Mouse (Mus musculus) liver, postnatal 0 days (tissue): ENCODE measurements at regions not wholly inside any gene's neighbourhood (a gene's known extent, or its start where the extent isn't known, plus 50 kb on each side); places are given as distances from the start of the nearest gene placed in this dataset.

ENCODE experiments used
- ATAC-seq: fragments of 200-750 bp; cut with Nextera tagmentation; 2 replicates; pipeline ENCODE4 v1.8.0; 2017; ENCODE audit warnings: mild to moderate bottlenecking, moderate library complexity
- DNase-seq: peaks from one replicate; pipeline ENCODE4 v3.0.0-alpha.2; 2016
- H3K27ac ChIP-seq: fragments of 300-500 bp; sonication (generic); 2 replicates; pipeline ENCODE4 v1.5.1; 2014; ENCODE audit warnings: antibody characterized with exemption, moderate library complexity, mild to moderate bottlenecking, low read depth
- H3K27me3 ChIP-seq: fragments of 300-500 bp; sonication (generic); 2 replicates; pipeline ENCODE4 v1.6.1; 2014; ENCODE audit warnings: low read length, control low read depth, mixed read lengths; ENCODE audit not compliant: insufficient read depth
- H3K36me3 ChIP-seq: fragments of 300-500 bp; sonication (generic); replicated peaks from 2 replicates; pipeline ENCODE4 v1.6.1; 2014; ENCODE audit warnings: mild to moderate bottlenecking, control low read depth, low read length, moderate library complexity, mixed read lengths; ENCODE audit not compliant: insufficient read depth
- H3K4me1 ChIP-seq: fragments of 300-500 bp; sonication (generic); 2 replicates; pipeline ENCODE4 v1.6.1; 2014; ENCODE audit warnings: antibody characterized with exemption, mild to moderate bottlenecking, control low read depth; ENCODE audit not compliant: insufficient read depth
- H3K4me2 ChIP-seq: fragments of 300-500 bp; sonication (generic); 2 replicates; pipeline ENCODE4 v1.6.1; 2014; ENCODE audit warnings: low read depth, mild to moderate bottlenecking, low read length, moderate library complexity, mixed read lengths
- H3K4me3 ChIP-seq: fragments of 300-500 bp; sonication (generic); 2 replicates; pipeline ENCODE4 v1.5.1; 2014; ENCODE audit warnings: low read depth, low read length
- H3K9ac ChIP-seq: fragments of 300-500 bp; sonication (generic); replicated peaks from 2 replicates; pipeline ENCODE4 v1.6.1; 2014; ENCODE audit warnings: mild to moderate bottlenecking, moderate library complexity
- H3K9me3 ChIP-seq: fragments of 300-500 bp; sonication (generic); 2 replicates; pipeline ENCODE4 v1.6.1; 2016; ENCODE audit warnings: mild to moderate bottlenecking, control low read depth, low read length, mixed read lengths
- CTCF ChIP-seq: sonication (generic); IDR thresholded peaks from 2 replicates; pipeline ENCODE4 v1.5.1; 2016; ENCODE audit warnings: antibody characterized with exemption, low read depth
- EP300 ChIP-seq: IDR thresholded peaks from 2 replicates; pipeline ENCODE4 v1.6.1; 2016; ENCODE audit warnings: antibody characterized with exemption, low read depth, mild to moderate bottlenecking
- WGBS: fragments of 180-500 bp; shearing (Covaris S2); extraction: QIAGEN DNeasy Blood & Tissue Kit; methylation state at CpG from one replicate; pipeline ENCODE4 v1.1.7; 2014; ENCODE audit not compliant: insufficient replicate concordance; 5-methylcytosine and 5-hydroxymethylcytosine counted together

DNA sequence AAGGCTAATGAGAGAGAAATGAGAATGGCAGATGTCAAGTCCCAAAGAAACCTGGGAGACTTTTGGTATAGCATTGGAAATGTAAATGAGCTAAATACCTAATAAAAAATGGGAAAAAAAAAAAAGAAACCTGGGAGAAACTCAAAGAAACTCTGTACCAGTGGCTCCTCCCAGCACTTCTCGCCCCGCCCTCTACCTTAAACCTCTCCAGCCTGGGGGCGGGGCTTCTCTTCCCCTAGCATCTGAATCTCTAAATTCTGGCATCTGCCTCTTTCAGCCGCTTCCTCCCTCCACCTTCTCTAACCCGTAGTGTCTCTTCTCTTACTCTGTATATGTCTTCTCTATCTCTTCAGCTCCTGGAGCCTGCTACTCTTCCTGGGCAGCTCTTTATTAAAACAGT lies 53.2 kb downstream of the Gpr6 start:
- H3K36me3 ChIP-seq = no peaks in the 10 kb centered on the region
- H3K27me3 ChIP-seq = no peaks in the 10 kb centered on the region
- no peak for ATAC-seq
- DNase-seq = no peak
- no peak overlapping the region for H3K4me2 ChIP-seq
- 56% methylated on average over 5 of the region's 5 CpGs for WGBS
- no peaks in the 10 kb centered on the region for H3K4me1 ChIP-seq
- no peak overlapping the region for H3K4me3 ChIP-seq
- no peaks in the 10 kb centered on the region for H3K9me3 ChIP-seq
- no peak overlapping the region for H3K9ac ChIP-seq
- no peak for TF ChIP-seq EP300
- no peak for TF ChIP-seq CTCF
- H3K27ac ChIP-seq = no peak overlapping the region

GRCm38 (mm10) chr10:41016547-41016946 lies 55.5 kb downstream of the Gpr6 start:
- no peak overlapping the region for H3K27ac ChIP-seq
- H3K27me3 ChIP-seq = no peaks in the 10 kb centered on the region
- ATAC-seq (no peak), DNase-seq (no peak)
- TF ChIP-seq CTCF (no peak), EP300 (no peak)
- no peak overlapping the region for H3K4me3 ChIP-seq
- H3K9ac ChIP-seq = no peak overlapping the region
- no peaks in the 10 kb centered on the region for H3K4me1 ChIP-seq
- H3K36me3 ChIP-seq = no peaks in the 10 kb centered on the region
- H3K4me2 ChIP-seq = no peak overlapping the region
- WGBS = 57% methylated on average over 7 of the region's 7 CpGs
- no peaks in the 10 kb centered on the region for H3K9me3 ChIP-seq

DNA sequence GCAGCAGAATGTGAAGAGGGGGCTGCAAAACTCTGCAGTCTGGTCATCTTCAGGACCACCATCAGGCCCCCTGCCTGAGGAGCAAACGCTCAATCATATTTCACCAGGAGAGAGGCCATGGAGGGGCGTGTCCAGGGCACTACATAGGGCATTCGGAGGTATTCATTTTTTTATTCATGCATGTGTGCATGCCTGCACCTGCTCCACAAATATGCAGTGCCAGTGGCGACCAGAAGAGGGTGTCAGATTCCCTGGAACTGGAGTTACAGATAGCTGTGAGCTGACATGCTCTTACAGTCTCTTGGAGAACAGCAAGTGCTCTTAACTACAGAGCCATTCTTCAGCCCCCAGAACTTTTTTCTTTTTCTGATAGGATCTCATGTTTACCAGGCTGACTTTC lies 56.4 kb downstream of the Gpr6 start:
- H3K4me3 ChIP-seq = no peak overlapping the region
- no peaks in the 10 kb centered on the region for H3K36me3 ChIP-seq
- DNase-seq (peak; percentile 79), ATAC-seq (peak; percentile 67; the same call in 1 of the 2 replicates)
- WGBS = 32% methylated on average over 4 of the region's 4 CpGs
- no peak overlapping the region for H3K4me2 ChIP-seq
- no peak overlapping the region for H3K27ac ChIP-seq
- TF ChIP-seq EP300 (no peak), CTCF (peak; percentile 80)
- no peaks in the 10 kb centered on the region for H3K27me3 ChIP-seq
- no peaks in the 10 kb centered on the region for H3K4me1 ChIP-seq
- H3K9me3 ChIP-seq = no peaks in the 10 kb centered on the region
- no peak overlapping the region for H3K9ac ChIP-seq

GRCm38 (mm10) chr10:41010585-41010984 lies 61.5 kb downstream of the Gpr6 start:
- Histone ChIP-seq H3K4me2 (no peak overlapping the region), H3K9ac (no peak overlapping the region), H3K27ac (no peak overlapping the region), H3K36me3 (no peaks in the 10 kb centered on the region), H3K4me1 (peaks cover 22% of the 10 kb centered on the region), H3K9me3 (no peaks in the 10 kb centered on the region), H3K4me3 (no peak overlapping the region), H3K27me3 (no peaks in the 10 kb centered on the region)
- 73% methylated on average over 2 of the region's 2 CpGs for WGBS
- TF ChIP-seq EP300 (no peak), CTCF (no peak)
- ATAC-seq = no peak
- no peak for DNase-seq

DNA sequence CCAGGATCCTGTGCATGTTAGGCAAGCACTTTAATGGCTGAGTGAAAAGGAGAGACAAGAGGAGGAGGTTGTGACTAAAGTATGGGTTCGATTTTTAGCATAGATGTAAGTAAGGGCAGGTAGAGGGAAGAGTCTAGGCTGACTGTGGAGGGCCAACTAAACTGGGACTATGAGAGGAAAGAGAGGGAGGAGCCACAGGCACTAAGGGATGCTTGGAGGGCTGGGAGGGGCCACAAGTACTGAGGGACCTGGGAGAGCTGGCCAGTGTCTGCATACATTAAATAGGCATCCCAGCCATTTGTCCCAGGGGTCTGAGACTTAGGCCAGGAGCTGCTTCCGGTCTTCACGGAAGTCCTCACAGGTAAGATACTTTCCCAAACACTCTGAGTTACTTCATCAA lies 64.2 kb downstream of the Gpr6 start:
- TF ChIP-seq EP300 (no peak), CTCF (no peak)
- peak overlapping the region; percentile 80; the same call in 1 of the 2 replicates for H3K27ac ChIP-seq
- DNase-seq (no peak), ATAC-seq (no peak)
- no peak overlapping the region for H3K4me3 ChIP-seq
- H3K27me3 ChIP-seq = no peaks in the 10 kb centered on the region
- no peaks in the 10 kb centered on the region for H3K9me3 ChIP-seq
- 65% methylated on average over 3 of the region's 3 CpGs for WGBS
- no peaks in the 10 kb centered on the region for H3K36me3 ChIP-seq
- no peak overlapping the region for H3K9ac ChIP-seq
- no peak overlapping the region for H3K4me2 ChIP-seq
- H3K4me1 ChIP-seq = peaks cover 22% of the 10 kb centered on the region

DNA sequence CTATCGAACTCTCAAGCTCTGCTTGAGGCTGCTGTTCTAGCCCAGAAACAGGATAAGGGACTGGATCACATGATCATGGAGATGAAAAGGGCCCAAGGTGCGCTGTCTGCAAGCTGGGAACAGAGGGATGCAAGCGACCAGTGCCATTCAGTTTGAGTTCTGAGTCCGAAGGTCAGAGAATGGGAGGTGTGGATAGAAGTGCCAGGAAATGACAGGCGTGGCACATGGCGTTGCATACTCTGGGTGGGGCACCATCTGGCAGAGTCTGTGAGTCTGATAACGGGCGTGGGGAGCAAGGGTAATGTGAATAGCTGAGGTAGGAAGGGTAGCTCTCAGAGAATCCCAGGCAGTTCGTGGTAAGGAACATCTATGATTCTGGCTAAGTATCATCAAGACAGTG lies 65.5 kb downstream of the Gpr6 start:
- Histone ChIP-seq H3K36me3 (no peaks in the 10 kb centered on the region), H3K4me2 (peak overlapping the region; percentile 43; the same call in 1 of the 2 replicates), H3K9ac (no peak overlapping the region), H3K4me3 (no peak overlapping the region), H3K27me3 (no peaks in the 10 kb centered on the region), H3K9me3 (no peaks in the 10 kb centered on the region), H3K27ac (peak overlapping the region; percentile 80), H3K4me1 (peaks cover 22% of the 10 kb centered on the region)
- TF ChIP-seq CTCF (0 out of 2 replicates have a peak, but pooled peaks have one; percentile 2), EP300 (peak; percentile 93)
- DNase-seq (peak; percentile 79), ATAC-seq (peak; percentile 99)
- 54% methylated on average over 9 of the region's 9 CpGs for WGBS

GRCm38 (mm10) chr10:41005776-41006175 lies 66.3 kb downstream of the Gpr6 start:
- ATAC-seq (no peak), DNase-seq (no peak)
- WGBS = 86% methylated on average over 9 of the region's 9 CpGs
- Histone ChIP-seq H3K9ac (no peak overlapping the region), H3K4me3 (no peak overlapping the region), H3K9me3 (no peaks in the 10 kb centered on the region), H3K27me3 (no peaks in the 10 kb centered on the region), H3K4me2 (no peak overlapping the region), H3K36me3 (no peaks in the 10 kb centered on the region), H3K27ac (peak overlapping the region; percentile 46), H3K4me1 (peaks cover 22% of the 10 kb centered on the region)
- no peak for TF ChIP-seq CTCF
- TF ChIP-seq EP300 = no peak
